Mouse (Mus musculus): ENCODE data around the gene Pgrmc2. TPM values are rescaled to one million over a fixed set of nuclear protein-coding genes. Genes with fewer than 3 reads are reported as not detected.

Gene Pgrmc2
- polyA plus RNA-seq, 1 experiment from 2014 or later = 28.9 TPM

- no peak for ATAC-seq (ENCODE audit: low FRiP score, low TSS enrichment)
These were observed 1.2 kb downstream of the Pgrmc2 start for GRCm38 (mm10) chr3:41081474-41082301.

GRCm38 (mm10) chr3:41080724-41081123 lies 2.1 kb downstream of the Pgrmc2 start:
- H3K9me3 ChIP-seq (ENCODE audit: control insufficient read depth, low read length) = no peaks in the 10 kb centered on the region
- H3K4me2 ChIP-seq (replicated peaks; ENCODE audit: low read depth, low read length) = peak overlapping the region; percentile 94
- H3K4me1 ChIP-seq (ENCODE audit: control insufficient read depth, insufficient read depth, low read length) = peaks cover 6% of the 10 kb centered on the region
- no peaks in the 10 kb centered on the region for H3K36me3 ChIP-seq (ENCODE audit: control insufficient read depth, insufficient read depth, low read length)
- H3K27ac ChIP-seq (ENCODE audit: low read depth, low read length) = no peak overlapping the region
- H3K9ac ChIP-seq (ENCODE audit: low read depth, low read length) = no peak overlapping the region
- H3K4me3 ChIP-seq (ENCODE audit: low read length) = peak overlapping the region; percentile 94
- WGBS = 28% methylated on average over 3 of the region's 3 CpGs
- H3K27me3 ChIP-seq (ENCODE audit: control insufficient read depth, insufficient read depth, low read length) = no peaks in the 10 kb centered on the region
- no peak for ATAC-seq (ENCODE audit: low FRiP score, low TSS enrichment)

More at GRCm38 (mm10) chr3:41081474-41082301, 1.2 kb downstream of the Pgrmc2 start:
- WGBS = under 1% methylated on average over 23 of the region's 23 CpGs
- Histone ChIP-seq H3K9ac (ENCODE audit: low read depth, low read length) (peak overlapping the region; percentile 82), H3K4me3 (ENCODE audit: low read length) (peak overlapping the region; percentile 94), H3K27me3 (ENCODE audit: control insufficient read depth, insufficient read depth, low read length) (no peaks in the 10 kb centered on the region), H3K4me1 (ENCODE audit: control insufficient read depth, insufficient read depth, low read length) (peaks cover 6% of the 10 kb centered on the region), H3K36me3 (ENCODE audit: control insufficient read depth, insufficient read depth, low read length) (no peaks in the 10 kb centered on the region), H3K4me2 (replicated peaks; ENCODE audit: low read depth, low read length) (peak overlapping the region; percentile 94), H3K9me3 (ENCODE audit: control insufficient read depth, low read length) (no peaks in the 10 kb centered on the region), H3K27ac (ENCODE audit: low read depth, low read length) (peak overlapping the region; percentile 73; the same call in 1 of the 2 replicates)

- H3K27ac ChIP-seq (ENCODE audit: low read depth, low read length) = no peak overlapping the region
- H3K27me3 ChIP-seq (ENCODE audit: control insufficient read depth, insufficient read depth, low read length) = no peaks in the 10 kb centered on the region
- WGBS = 86% methylated on average over 2 of the region's 2 CpGs
- H3K4me3 ChIP-seq (ENCODE audit: low read length) = no peak overlapping the region
- no peak overlapping the region for H3K9ac ChIP-seq (ENCODE audit: low read depth, low read length)
- H3K4me1 ChIP-seq (ENCODE audit: control insufficient read depth, insufficient read depth, low read length) = peaks cover 6% of the 10 kb centered on the region
- no peaks in the 10 kb centered on the region for H3K36me3 ChIP-seq (ENCODE audit: control insufficient read depth, insufficient read depth, low read length)
- H3K9me3 ChIP-seq (ENCODE audit: control insufficient read depth, low read length) = no peaks in the 10 kb centered on the region
- no peak overlapping the region for H3K4me2 ChIP-seq (replicated peaks; ENCODE audit: low read depth, low read length)
- ATAC-seq (ENCODE audit: low FRiP score, low TSS enrichment) = no peak
These were observed 4.2 kb downstream of the Pgrmc2 start for GRCm38 (mm10) chr3:41078673-41079072.

DNA sequence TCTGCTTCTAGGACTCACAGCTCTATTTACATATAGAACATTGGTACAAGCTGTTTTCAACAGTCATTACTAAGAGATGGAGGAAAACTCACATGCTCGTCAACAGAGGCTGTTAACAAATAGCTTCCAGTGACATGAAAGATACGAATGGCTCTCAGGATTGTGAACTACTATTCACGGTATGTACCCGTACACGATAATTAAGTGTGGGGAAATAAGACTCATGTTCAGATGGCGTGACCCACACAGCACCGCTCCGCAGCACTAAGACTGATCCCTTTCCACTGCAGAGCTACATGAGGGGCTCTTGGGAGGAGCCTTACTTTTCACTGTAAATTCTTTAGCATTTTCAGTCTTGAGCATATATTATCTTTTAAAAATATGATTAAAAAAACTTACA lies 7.5 kb downstream of the Pgrmc2 start:
- Histone ChIP-seq H3K36me3 (ENCODE audit: control insufficient read depth, insufficient read depth, low read length) (no peaks in the 10 kb centered on the region), H3K4me1 (ENCODE audit: control insufficient read depth, insufficient read depth, low read length) (no peaks in the 10 kb centered on the region), H3K4me2 (replicated peaks; ENCODE audit: low read depth, low read length) (no peak overlapping the region), H3K9ac (ENCODE audit: low read depth, low read length) (no peak overlapping the region), H3K9me3 (ENCODE audit: control insufficient read depth, low read length) (no peaks in the 10 kb centered on the region), H3K27me3 (ENCODE audit: control insufficient read depth, insufficient read depth, low read length) (no peaks in the 10 kb centered on the region), H3K4me3 (ENCODE audit: low read length) (no peak overlapping the region), H3K27ac (ENCODE audit: low read depth, low read length) (no peak overlapping the region)
- ATAC-seq (ENCODE audit: low FRiP score, low TSS enrichment) = no peak
- 60% methylated on average over 8 of the region's 8 CpGs for WGBS

DNA sequence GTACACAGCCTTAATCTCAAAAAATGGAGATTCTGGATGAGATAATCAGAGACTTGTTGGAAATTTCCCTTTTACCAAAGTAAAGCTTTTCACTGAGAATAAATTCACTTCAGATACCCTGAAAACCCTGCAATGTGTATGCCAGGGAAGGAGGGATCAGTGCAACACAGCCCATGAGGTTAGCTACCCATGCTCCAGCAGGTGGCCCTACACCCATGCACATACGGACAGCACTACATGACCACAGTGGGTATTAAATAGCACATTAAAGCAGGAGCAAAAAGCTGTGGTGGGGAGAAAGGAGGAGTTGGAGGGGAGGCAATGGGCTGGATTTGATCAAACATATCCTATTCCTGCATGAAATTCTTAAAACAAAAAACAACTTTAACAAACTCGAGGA lies 12.3 kb downstream of the Pgrmc2 start:
- no peak for ATAC-seq (ENCODE audit: low FRiP score, low TSS enrichment)
- no peak overlapping the region for H3K9ac ChIP-seq (ENCODE audit: low read depth, low read length)
- no peak overlapping the region for H3K4me2 ChIP-seq (replicated peaks; ENCODE audit: low read depth, low read length)
- H3K27ac ChIP-seq (ENCODE audit: low read depth, low read length) = no peak overlapping the region
- H3K4me1 ChIP-seq (ENCODE audit: control insufficient read depth, insufficient read depth, low read length) = no peaks in the 10 kb centered on the region
- WGBS = 59% methylated on average over 2 of the region's 2 CpGs
- no peak overlapping the region for H3K4me3 ChIP-seq (ENCODE audit: low read length)
- H3K9me3 ChIP-seq (ENCODE audit: control insufficient read depth, low read length) = no peaks in the 10 kb centered on the region
- H3K36me3 ChIP-seq (ENCODE audit: control insufficient read depth, insufficient read depth, low read length) = peaks cover 29% of the 10 kb centered on the region; the same call in 1 of the 2 replicates
- H3K27me3 ChIP-seq (ENCODE audit: control insufficient read depth, insufficient read depth, low read length) = no peaks in the 10 kb centered on the region

DNA sequence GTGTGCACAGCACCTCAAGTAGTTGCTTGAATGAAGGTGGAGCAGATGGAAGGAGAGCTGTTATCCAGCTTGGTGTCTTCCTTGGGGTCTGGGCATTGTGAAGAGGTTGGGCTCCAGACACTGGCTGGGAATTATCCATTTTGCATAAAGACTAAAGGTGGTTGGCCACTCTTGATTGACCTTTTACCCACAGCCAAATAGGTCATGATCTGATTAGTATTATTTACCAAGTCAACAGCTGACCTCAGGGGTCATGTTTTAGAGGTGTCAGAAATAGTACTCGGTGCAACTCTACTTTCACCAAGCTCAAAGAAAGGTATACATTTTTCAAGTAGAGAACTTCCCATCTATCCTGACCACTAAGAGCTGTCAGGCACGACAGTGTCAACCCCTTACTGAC lies 17.5 kb downstream of the Pgrmc2 start:
- Histone ChIP-seq H3K27ac (ENCODE audit: low read depth, low read length) (no peak overlapping the region), H3K9me3 (ENCODE audit: control insufficient read depth, low read length) (no peaks in the 10 kb centered on the region), H3K4me1 (ENCODE audit: control insufficient read depth, insufficient read depth, low read length) (no peaks in the 10 kb centered on the region), H3K9ac (ENCODE audit: low read depth, low read length) (no peak overlapping the region), H3K4me2 (replicated peaks; ENCODE audit: low read depth, low read length) (no peak overlapping the region), H3K4me3 (ENCODE audit: low read length) (no peak overlapping the region), H3K27me3 (ENCODE audit: control insufficient read depth, insufficient read depth, low read length) (no peaks in the 10 kb centered on the region), H3K36me3 (ENCODE audit: control insufficient read depth, insufficient read depth, low read length) (peaks cover 41% of the 10 kb centered on the region; the same call in 1 of the 2 replicates)
- no peak for ATAC-seq (ENCODE audit: low FRiP score, low TSS enrichment)
- 74% methylated on average over 2 of the region's 2 CpGs for WGBS

DNA sequence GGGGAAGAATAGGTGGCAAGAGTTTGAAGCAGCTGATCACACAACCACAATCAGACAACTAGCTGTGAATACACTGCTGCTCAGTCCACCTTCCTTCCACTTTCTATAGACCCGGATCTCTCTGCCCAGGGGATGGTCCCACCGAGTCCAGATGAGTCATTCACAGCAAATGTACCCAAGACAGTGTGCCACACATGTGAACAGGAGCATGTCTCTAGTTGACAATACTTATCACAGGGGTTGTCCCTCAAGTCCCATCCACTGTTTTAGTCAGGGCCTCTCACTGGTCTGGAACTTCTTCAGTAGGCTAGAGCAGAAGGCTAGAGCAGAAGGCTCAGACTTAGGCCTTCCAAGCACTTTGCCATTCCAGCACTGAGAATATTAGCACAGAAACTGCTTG lies 20.1 kb downstream of the Pgrmc2 start:
- WGBS = 90% methylated on average over 2 of the region's 2 CpGs
- no peaks in the 10 kb centered on the region for H3K9me3 ChIP-seq (ENCODE audit: control insufficient read depth, low read length)
- no peak overlapping the region for H3K4me2 ChIP-seq (replicated peaks; ENCODE audit: low read depth, low read length)
- H3K4me1 ChIP-seq (ENCODE audit: control insufficient read depth, insufficient read depth, low read length) = no peaks in the 10 kb centered on the region
- H3K9ac ChIP-seq (ENCODE audit: low read depth, low read length) = no peak overlapping the region
- H3K36me3 ChIP-seq (ENCODE audit: control insufficient read depth, insufficient read depth, low read length) = peaks cover 29% of the 10 kb centered on the region; the same call in 1 of the 2 replicates
- ATAC-seq (ENCODE audit: low FRiP score, low TSS enrichment) = no peak
- no peak overlapping the region for H3K4me3 ChIP-seq (ENCODE audit: low read length)
- no peaks in the 10 kb centered on the region for H3K27me3 ChIP-seq (ENCODE audit: control insufficient read depth, insufficient read depth, low read length)
- H3K27ac ChIP-seq (ENCODE audit: low read depth, low read length) = no peak overlapping the region

- WGBS = 86% methylated on average over 3 of the region's 3 CpGs
- ATAC-seq (ENCODE audit: low FRiP score, low TSS enrichment) = no peak
These were observed 20.8 kb downstream of the Pgrmc2 start for GRCm38 (mm10) chr3:41061831-41062565.

DNA sequence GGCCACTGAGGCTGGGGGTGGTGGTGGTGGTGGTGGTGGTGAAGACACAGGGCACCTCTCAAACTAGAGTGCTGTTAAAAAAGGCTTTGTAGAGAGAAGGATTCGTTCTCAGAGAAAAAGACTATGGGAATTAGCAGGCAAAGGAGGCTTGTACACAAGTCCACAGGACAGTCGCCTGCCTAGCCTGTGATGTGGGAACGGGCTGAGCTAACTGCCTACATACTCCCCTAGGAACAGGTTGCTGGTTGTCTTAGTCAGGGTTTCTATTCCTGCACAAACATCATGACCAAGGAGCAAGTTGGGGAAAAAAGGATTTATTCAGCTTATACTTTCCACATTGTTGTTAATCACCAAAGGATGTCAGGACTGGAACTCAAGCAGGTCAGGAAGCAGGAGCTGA lies 23.6 kb downstream of the Pgrmc2 start:
- ATAC-seq (ENCODE audit: low FRiP score, low TSS enrichment) = no peak
- Histone ChIP-seq H3K9ac (ENCODE audit: low read depth, low read length) (no peak overlapping the region), H3K27me3 (ENCODE audit: control insufficient read depth, insufficient read depth, low read length) (no peaks in the 10 kb centered on the region), H3K27ac (ENCODE audit: low read depth, low read length) (no peak overlapping the region), H3K4me3 (ENCODE audit: low read length) (no peak overlapping the region), H3K9me3 (ENCODE audit: control insufficient read depth, low read length) (no peaks in the 10 kb centered on the region), H3K4me2 (replicated peaks; ENCODE audit: low read depth, low read length) (no peak overlapping the region), H3K36me3 (ENCODE audit: control insufficient read depth, insufficient read depth, low read length) (peaks cover 7% of the 10 kb centered on the region; the same call in 1 of the 2 replicates), H3K4me1 (ENCODE audit: control insufficient read depth, insufficient read depth, low read length) (no peaks in the 10 kb centered on the region)
- 91% methylated on average over 3 of the region's 3 CpGs for WGBS

More at GRCm38 (mm10) chr3:41061831-41062565, 20.8 kb downstream of the Pgrmc2 start:
- Histone ChIP-seq H3K9me3 (ENCODE audit: control insufficient read depth, low read length) (no peaks in the 10 kb centered on the region), H3K27ac (ENCODE audit: low read depth, low read length) (no peak overlapping the region), H3K27me3 (ENCODE audit: control insufficient read depth, insufficient read depth, low read length) (no peaks in the 10 kb centered on the region), H3K9ac (ENCODE audit: low read depth, low read length) (no peak overlapping the region), H3K36me3 (ENCODE audit: control insufficient read depth, insufficient read depth, low read length) (peaks cover 23% of the 10 kb centered on the region; the same call in 1 of the 2 replicates), H3K4me3 (ENCODE audit: low read length) (no peak overlapping the region), H3K4me1 (ENCODE audit: control insufficient read depth, insufficient read depth, low read length) (no peaks in the 10 kb centered on the region), H3K4me2 (replicated peaks; ENCODE audit: low read depth, low read length) (no peak overlapping the region)

All from kidney, embryonic 14.5 days (tissue).